Mouse (Mus musculus) stomach, postnatal 0 days (tissue): Measurements from ENCODE around the gene Tango6.

ENCODE experiments used
- CTCF ChIP-seq: IDR thresholded peaks from 2 replicates; pipeline ENCODE4 v1.5.1; 2016; ENCODE audit warnings: antibody characterized with exemption, low read depth, mild to moderate bottlenecking, moderate library complexity
- EP300 ChIP-seq: optimal IDR thresholded peaks from 2 replicates; pipeline ENCODE3; 2016; ENCODE audit warnings: antibody characterized with exemption

DNA sequence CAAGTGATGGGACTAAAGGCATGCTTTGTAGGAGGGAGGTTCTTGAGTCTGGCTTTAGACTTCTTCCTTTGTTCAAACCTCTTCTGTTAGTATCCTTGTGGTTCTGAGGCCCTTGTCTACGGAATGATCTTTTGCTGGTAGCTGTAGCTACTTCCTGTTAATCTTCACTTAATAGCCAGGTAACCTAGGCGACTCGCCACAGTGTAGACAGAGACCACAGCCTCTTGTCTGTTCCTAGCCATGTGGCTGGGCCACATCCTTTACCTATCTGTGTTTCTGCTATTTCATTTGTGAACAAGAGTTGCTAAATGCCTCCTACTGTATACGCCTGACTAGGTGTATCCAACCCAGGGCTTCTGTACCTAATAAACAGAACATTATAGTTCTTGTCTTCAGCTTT lies 39.8 kb upstream of the Tango6 start:
- TF ChIP-seq CTCF: no peak
- no peak for TF ChIP-seq EP300
